Mouse (Mus musculus) kidney, adult 2 months (tissue): ENCODE measurements around the gene Fars2. TPM values are rescaled to one million over a fixed set of nuclear protein-coding genes. Genes with fewer than 3 reads are reported as not detected.
A peak's percentile ranks its signal among the peaks of the same experiment; 100 is the strongest.
"Not testable (repeated sequence)": the region's sequence is repeated elsewhere in the genome, so short reads cannot be mapped to it uniquely, and the experiment has no call there.

ENCODE experiments used
- DNase-seq: peaks from one replicate; pipeline ENCODE4 v3.0.0; 2021
- H3K27ac ChIP-seq: fragments of 200-500 bp; 2 replicates; pipeline ENCODE4 v1.5.1; 2012; ENCODE audit warnings: low read depth, low read length, control low read depth, inconsistent platforms; ENCODE audit not compliant: insufficient read depth
- H3K27me3 ChIP-seq: fragments of 200-500 bp; replicated peaks from 2 replicates; pipeline ENCODE4 v1.6.1; 2012; ENCODE audit warnings: mild to moderate bottlenecking, moderate library complexity, low read length, inconsistent platforms; ENCODE audit not compliant: control insufficient read depth, insufficient read depth
- H3K36me3 ChIP-seq: fragments of 200-500 bp; 2 replicates; pipeline ENCODE4 v1.6.1; 2012; ENCODE audit warnings: mild to moderate bottlenecking, moderate library complexity, low read length, inconsistent platforms; ENCODE audit not compliant: control insufficient read depth, insufficient read depth
- H3K4me1 ChIP-seq: fragments of 200-500 bp; 2 replicates; pipeline ENCODE4 v1.6.1; 2011; ENCODE audit warnings: low read length; ENCODE audit not compliant: control insufficient read depth, insufficient read depth
- H3K4me3 ChIP-seq: fragments of 200-500 bp; 2 replicates; pipeline ENCODE4 v1.5.1; 2011; ENCODE audit warnings: mild to moderate bottlenecking, low read depth, low read length, control low read depth; ENCODE audit not compliant: insufficient read depth
- CTCF ChIP-seq: fragments of 200-500 bp; conservative IDR thresholded peaks from 2 replicates; pipeline ENCODE4 v1.5.1; 2011; ENCODE audit warnings: low read depth, mild to moderate bottlenecking, control low read depth, low read length, moderate library complexity, mixed read lengths; ENCODE audit not compliant: insufficient read depth, insufficient read length
- POLR2A ChIP-seq: fragments of 200-500 bp; IDR thresholded peaks from one replicate; pipeline ENCODE4 v1.6.1; 2011; ENCODE audit warnings: low read depth, low read length, control low read depth
- WGBS: fragments of 180-500 bp; shearing (Covaris S2); methylation state at CpG from one replicate; pipeline ENCODE4 v1.1.7; 2018; 5-methylcytosine and 5-hydroxymethylcytosine counted together
- polyA plus RNA-seq: library from polyadenylated mRNA; depleted of rRNA; stranded (reverse); fragments of >200 nt; gene quantifications from 2 replicates; pipeline ENCODE4 v1.2.3, GENCODE M21; 2012

The Fars2 gene
- polyA plus RNA-seq, 1 experiment: 99.1 TPM

DNA sequence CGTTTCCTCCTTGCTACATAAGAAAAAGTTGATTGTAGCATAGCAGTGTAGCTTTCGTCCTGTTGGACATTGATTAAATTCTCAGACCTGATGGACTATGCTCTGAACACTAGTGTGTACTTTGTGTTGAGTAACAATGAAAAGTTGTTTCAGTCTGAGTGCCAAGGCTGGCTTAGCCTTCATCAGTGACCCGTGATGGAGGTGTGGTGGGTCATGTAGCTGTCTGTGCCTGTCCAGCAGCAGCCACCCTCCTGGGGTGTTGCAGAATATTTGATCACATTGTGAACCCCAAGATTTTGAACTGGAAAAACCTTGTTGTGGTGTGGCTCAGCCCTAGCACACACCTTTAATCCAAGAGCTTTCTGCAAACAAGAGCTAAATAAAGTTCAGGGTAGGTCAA is 343.3 kb downstream of the Fars2 start:
- 47% methylated on average over 3 of the region's 3 CpGs for WGBS
- Histone ChIP-seq H3K27ac (peak overlapping the region; percentile 84), H3K36me3 (no peaks in the 10 kb centered on the region), H3K27me3 (no peaks in the 10 kb centered on the region), H3K4me3 (no peak overlapping the region), H3K4me1 (peaks cover 26% of the 10 kb centered on the region)
- no peak for TF ChIP-seq POLR2A
- TF ChIP-seq CTCF: no peak
- peak; percentile 92 for DNase-seq

DNA sequence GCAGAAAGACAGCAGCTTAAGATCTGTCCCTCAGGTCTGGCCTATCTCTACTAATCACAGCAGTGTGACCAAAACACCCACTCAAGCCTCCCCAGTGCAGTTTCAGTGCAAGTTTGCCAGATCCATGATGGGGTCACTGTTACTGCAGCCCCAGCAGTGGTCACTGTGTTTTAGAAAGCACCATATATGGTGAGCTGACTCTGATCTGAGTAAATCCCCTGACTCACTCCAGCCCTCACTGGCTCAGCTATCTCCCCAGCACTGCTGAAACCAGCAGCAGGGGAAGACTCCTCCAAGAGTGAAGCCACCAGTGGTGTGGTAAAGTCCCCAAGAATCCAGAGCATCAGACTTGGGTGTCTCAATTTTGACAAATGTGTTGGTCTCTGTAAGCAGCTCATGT is 346.5 kb downstream of the Fars2 start:
- H3K4me3 ChIP-seq: no peak overlapping the region
- peaks cover 33% of the 10 kb centered on the region for H3K4me1 ChIP-seq
- H3K36me3 ChIP-seq: no peaks in the 10 kb centered on the region
- no peaks in the 10 kb centered on the region for H3K27me3 ChIP-seq
- no peak for DNase-seq
- H3K27ac ChIP-seq: no peak overlapping the region
- TF ChIP-seq CTCF (no peak), POLR2A (no peak)

DNA sequence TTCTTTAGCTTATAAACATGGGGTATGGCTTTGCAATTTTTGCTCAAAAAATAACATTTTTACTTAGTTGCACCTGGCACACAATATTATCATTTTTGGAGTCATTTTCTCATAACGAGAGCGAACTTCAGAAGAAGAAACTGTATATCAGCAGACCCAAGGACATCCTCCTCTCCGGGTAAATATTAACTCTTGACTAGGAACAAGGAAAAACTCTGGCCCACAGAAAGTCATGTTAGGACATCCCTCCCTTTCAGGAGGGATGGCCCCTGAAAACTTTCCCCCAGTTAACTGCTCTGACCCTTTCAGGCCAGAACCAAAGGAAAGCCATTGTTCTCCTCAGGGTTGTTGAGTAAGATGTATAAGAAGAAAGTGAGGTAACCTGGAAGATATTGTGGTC is 348.9 kb downstream of the Fars2 start:
- not testable (repeated sequence) for H3K36me3 ChIP-seq, H3K27me3 ChIP-seq, H3K4me3 ChIP-seq
- 55% methylated on average over 3 of the region's 3 CpGs for WGBS
- peak overlapping the region; percentile 100 for H3K27ac ChIP-seq
- H3K4me1 ChIP-seq: peaks cover 17% of the 10 kb centered on the region
- DNase-seq: peak; percentile 68

DNA sequence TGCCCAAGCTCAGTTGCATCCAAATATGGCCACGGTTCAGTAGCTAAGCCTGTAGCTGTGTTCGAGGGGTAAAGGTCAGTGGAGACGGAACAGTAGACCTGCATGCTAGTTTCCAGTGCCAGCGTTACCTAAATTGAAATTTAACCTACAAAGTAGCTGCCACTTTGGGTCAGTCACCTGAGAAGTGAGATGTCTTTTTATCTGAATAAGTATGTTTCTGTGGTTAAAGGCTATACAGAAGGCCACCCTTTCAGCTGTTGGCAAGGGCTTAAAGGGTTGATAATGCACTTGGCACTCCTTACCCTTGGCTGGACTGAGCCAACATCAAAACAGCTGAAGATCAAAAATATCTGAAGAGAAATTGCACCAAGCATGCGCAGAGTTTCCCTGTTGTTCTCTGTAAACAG is 349.3 kb downstream of the Fars2 start:
- Histone ChIP-seq H3K36me3 (no peaks in the 10 kb centered on the region), H3K27me3 (no peaks in the 10 kb centered on the region), H3K4me3 (no peak overlapping the region), H3K4me1 (peaks cover 15% of the 10 kb centered on the region), H3K27ac (peak overlapping the region; percentile 92)
- DNase-seq: peak; percentile 93
- WGBS: 64% methylated on average over 5 of the region's 5 CpGs
- TF ChIP-seq CTCF (no peak), POLR2A (no peak)

DNA sequence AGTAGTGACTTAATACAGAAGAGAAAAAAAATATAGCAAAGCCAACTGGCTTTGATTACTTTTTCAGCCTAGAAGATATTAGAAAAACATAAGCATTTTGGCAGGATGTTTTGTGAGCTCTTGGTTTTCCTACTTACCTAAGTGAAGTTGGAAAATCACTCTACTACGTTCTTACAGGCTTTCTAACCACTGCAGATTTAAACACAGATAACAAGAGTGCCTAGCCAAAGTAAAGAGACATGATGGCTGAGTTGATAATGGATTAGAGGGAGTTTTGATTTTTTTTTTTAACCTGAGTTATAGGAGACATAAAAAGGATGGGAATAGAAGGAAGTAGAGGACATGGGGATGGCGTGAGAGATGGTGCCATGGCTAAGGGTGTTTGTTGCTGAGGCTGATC is 350.6 kb downstream of the Fars2 start:
- no peaks in the 10 kb centered on the region for H3K36me3 ChIP-seq
- H3K4me1 ChIP-seq: peaks cover 10% of the 10 kb centered on the region
- no peaks in the 10 kb centered on the region for H3K27me3 ChIP-seq
- TF ChIP-seq POLR2A (no peak), CTCF (no peak)
- no peak overlapping the region for H3K4me3 ChIP-seq
- DNase-seq: no peak
- no peak overlapping the region for H3K27ac ChIP-seq
- WGBS: 80% methylated on average over 2 of the region's 2 CpGs

DNA sequence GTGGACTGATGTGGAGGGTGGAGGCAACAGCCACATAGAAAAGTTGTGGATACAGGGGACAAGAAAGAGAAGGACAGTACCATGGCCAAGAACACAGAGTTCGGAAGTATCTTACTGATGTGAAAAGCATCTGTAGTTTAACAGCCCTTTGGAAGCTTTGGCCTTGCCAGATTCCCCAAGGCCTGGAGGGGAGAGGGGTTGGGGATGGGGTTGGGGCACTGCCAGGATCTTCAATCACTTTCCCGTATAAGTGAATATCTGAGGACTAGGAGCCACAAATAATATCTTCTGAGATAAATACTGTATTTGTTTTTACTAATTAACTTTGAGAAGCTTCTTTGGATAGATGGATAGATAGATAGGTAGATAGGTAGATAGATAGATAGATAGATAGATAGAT is 351.8 kb downstream of the Fars2 start:
- no peak overlapping the region for H3K4me3 ChIP-seq
- TF ChIP-seq CTCF: no peak
- TF ChIP-seq POLR2A: no peak
- no peaks in the 10 kb centered on the region for H3K36me3 ChIP-seq
- peaks cover 10% of the 10 kb centered on the region for H3K4me1 ChIP-seq
- H3K27me3 ChIP-seq: no peaks in the 10 kb centered on the region
- no peak overlapping the region for H3K27ac ChIP-seq
- 77% methylated on average over 2 of the region's 2 CpGs for WGBS
- DNase-seq: no peak

DNA sequence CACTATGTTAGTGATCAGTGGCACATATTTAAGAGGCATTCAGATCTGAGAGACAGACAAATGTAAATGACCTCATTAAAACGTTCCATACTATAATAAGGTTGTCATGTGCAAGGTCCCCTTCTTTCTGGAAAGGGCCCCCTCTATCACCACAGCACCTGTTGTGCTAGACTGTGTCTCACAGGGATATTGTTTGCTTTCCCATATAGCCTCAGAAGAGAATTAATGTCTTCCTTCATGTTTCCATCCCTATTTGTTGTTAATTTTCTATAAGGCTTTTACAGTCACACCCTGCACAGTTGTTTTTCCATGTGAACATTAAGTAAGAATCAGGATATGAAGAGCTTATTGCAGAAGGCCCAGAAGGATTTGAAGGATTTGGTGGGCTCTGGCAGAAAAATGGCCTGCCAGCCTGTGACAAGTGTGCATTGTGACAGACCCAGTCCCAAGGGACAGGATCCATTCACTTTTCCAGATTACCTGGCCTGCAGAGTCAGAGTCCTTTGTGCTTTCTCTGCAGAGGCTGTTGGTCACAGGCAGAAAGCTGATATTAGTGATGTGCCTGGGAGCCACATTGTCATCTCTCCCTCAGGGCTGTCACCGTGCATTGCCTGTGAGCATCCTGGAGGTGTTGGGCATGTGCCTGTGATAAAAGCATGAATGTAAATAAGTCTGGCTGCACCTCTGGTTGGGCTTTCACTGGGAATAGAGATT is 352.4 kb downstream of the Fars2 start:
- no peak overlapping the region for H3K4me3 ChIP-seq
- H3K36me3 ChIP-seq: no peaks in the 10 kb centered on the region
- TF ChIP-seq POLR2A: no peak
- no peak for TF ChIP-seq CTCF
- DNase-seq: no peak
- H3K27ac ChIP-seq: no peak overlapping the region
- WGBS: 88% methylated on average over 2 of the region's 2 CpGs
- H3K4me1 ChIP-seq: peaks cover 10% of the 10 kb centered on the region
- no peaks in the 10 kb centered on the region for H3K27me3 ChIP-seq
